Mouse (Mus musculus) forebrain, postnatal 0 days (tissue): ENCODE measurements around the gene Cdc37l1. TPM values are rescaled to one million over a fixed set of nuclear protein-coding genes. Genes with fewer than 3 reads are reported as not detected.

ENCODE experiments used
- ATAC-seq: fragments of 200-750 bp; cut with Nextera tagmentation; 2 replicates; pipeline ENCODE4 v1.8.0; 2017; ENCODE audit warnings: mild to moderate bottlenecking, moderate library complexity
- DNase-seq: peaks from one replicate; pipeline ENCODE4 v3.0.0-alpha.2; 2015
- H3K27ac ChIP-seq: fragments of 300-500 bp; sonication (generic); 2 replicates; pipeline ENCODE4 v1.5.1; 2014; ENCODE audit warnings: low read depth, mild to moderate bottlenecking, antibody characterized with exemption, low read length, moderate library complexity, mixed read lengths
- H3K27me3 ChIP-seq: fragments of 300-500 bp; sonication (generic); 2 replicates; pipeline ENCODE4 v1.6.1; 2014; ENCODE audit warnings: mild to moderate bottlenecking, low read length, mixed read lengths; ENCODE audit not compliant: insufficient read depth
- H3K36me3 ChIP-seq: fragments of 300-500 bp; sonication (generic); 2 replicates; pipeline ENCODE4 v1.6.1; 2014; ENCODE audit warnings: mild to moderate bottlenecking, moderate library complexity; ENCODE audit not compliant: insufficient read depth
- H3K4me1 ChIP-seq: fragments of 300-500 bp; sonication (generic); 2 replicates; pipeline ENCODE4 v1.6.1; 2014; ENCODE audit warnings: antibody characterized with exemption; ENCODE audit not compliant: insufficient read depth
- H3K4me2 ChIP-seq: fragments of 300-500 bp; sonication (generic); 2 replicates; pipeline ENCODE4 v1.6.1; 2014; ENCODE audit warnings: low read depth, mild to moderate bottlenecking, moderate library complexity
- H3K4me3 ChIP-seq: fragments of 300-500 bp; sonication (generic); 2 replicates; pipeline ENCODE4 v1.5.1; 2014; ENCODE audit warnings: low read depth, low read length, mixed read lengths
- H3K9ac ChIP-seq: fragments of 300-500 bp; sonication (generic); 2 replicates; pipeline ENCODE4 v1.6.1; 2014; ENCODE audit warnings: mild to moderate bottlenecking
- H3K9me3 ChIP-seq: fragments of 300-500 bp; sonication (generic); 2 replicates; pipeline ENCODE4 v1.6.1; 2016; ENCODE audit warnings: low read length
- CTCF ChIP-seq: sonication (generic); IDR thresholded peaks from 2 replicates; pipeline ENCODE4 v1.5.1; 2016; ENCODE audit warnings: antibody characterized with exemption, control low read depth, low read depth
- WGBS: fragments of 180-500 bp; shearing (Covaris S2); extraction: QIAGEN DNeasy Blood & Tissue Kit; methylation state at CpG from one replicate; pipeline ENCODE4 v1.1.7; 2014; 5-methylcytosine and 5-hydroxymethylcytosine counted together
- polyA plus RNA-seq: library from polyadenylated mRNA; unstranded; fragments of >200 nt; fragmentation: Nextera tagmentation; extraction: Ambion mirVana; gene quantifications from 2 replicates; pipeline ENCODE4 v1.2.1, GENCODE M21; 2015
- total RNA-seq: library from RNA; depleted of rRNA; stranded (reverse); fragments of >200 nt; gene quantifications from 2 replicates; pipeline ENCODE4 v1.2.3, GENCODE M21; 2014

Cdc37l1 gene
- total and polyA plus RNA-seq, 2 experiments from 2014 or later = 30.7 to 78.9 TPM

DNA sequence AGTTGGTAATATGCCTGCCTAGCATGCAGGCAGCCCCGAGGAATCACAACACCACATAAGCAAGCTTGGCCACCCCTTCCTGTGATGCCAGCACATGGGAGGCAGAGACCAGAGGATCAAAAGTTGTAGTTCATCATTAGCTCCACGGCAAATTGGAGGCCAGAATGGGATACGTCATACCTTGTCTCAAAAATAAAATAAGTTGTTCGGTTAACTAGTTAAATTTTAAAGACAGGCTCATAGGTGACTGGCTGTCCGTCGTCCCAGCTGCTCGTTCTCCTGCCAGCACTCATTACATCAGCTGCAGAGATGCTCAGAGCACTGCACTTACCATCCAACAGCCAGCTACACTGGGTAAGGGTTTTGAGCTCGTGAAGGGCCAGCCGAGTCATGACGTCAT is 47.4 kb downstream of the Cdc37l1 start:
- H3K27me3 ChIP-seq = no peaks in the 10 kb centered on the region
- no peaks in the 10 kb centered on the region for H3K4me1 ChIP-seq
- DNase-seq (no peak), ATAC-seq (no peak)
- no peak overlapping the region for H3K4me3 ChIP-seq
- H3K9ac ChIP-seq = no peak overlapping the region
- H3K36me3 ChIP-seq = peaks cover 12% of the 10 kb centered on the region; the same call in 1 of the 2 replicates
- no peak for TF ChIP-seq CTCF
- H3K27ac ChIP-seq = no peak overlapping the region
- H3K4me2 ChIP-seq = no peak overlapping the region
- H3K9me3 ChIP-seq = no peaks in the 10 kb centered on the region
- WGBS = 86% methylated on average over 10 of the region's 10 CpGs

DNA sequence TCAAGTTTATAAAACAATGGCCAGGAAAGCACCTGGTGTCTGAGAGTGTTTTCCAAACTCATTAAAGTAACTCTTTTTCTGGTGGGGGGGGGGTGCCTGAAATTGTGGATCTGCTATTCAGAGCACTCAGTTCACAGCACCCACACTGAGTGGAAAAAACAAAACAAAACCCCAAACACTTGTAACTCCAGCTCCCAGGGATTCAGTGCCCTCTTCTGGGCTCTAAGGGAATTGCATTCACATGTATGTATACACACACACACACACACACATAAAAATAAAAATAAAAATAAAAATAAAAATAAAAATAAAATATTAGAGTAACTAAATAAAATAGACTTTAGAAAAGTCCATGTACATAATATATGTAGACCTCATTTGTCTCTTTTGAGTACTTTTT is 49.2 kb downstream of the Cdc37l1 start:
- no peak for DNase-seq
- H3K9me3 ChIP-seq = no peaks in the 10 kb centered on the region
- no peak overlapping the region for H3K27ac ChIP-seq
- no peak overlapping the region for H3K4me2 ChIP-seq
- TF ChIP-seq CTCF = no peak
- H3K4me1 ChIP-seq = peaks cover 4% of the 10 kb centered on the region; the same call in 1 of the 2 replicates
- no peaks in the 10 kb centered on the region for H3K27me3 ChIP-seq
- no peak overlapping the region for H3K4me3 ChIP-seq
- H3K36me3 ChIP-seq = peaks cover 9% of the 10 kb centered on the region; the same call in 1 of the 2 replicates
- no peak overlapping the region for H3K9ac ChIP-seq
- no peak for ATAC-seq

DNA sequence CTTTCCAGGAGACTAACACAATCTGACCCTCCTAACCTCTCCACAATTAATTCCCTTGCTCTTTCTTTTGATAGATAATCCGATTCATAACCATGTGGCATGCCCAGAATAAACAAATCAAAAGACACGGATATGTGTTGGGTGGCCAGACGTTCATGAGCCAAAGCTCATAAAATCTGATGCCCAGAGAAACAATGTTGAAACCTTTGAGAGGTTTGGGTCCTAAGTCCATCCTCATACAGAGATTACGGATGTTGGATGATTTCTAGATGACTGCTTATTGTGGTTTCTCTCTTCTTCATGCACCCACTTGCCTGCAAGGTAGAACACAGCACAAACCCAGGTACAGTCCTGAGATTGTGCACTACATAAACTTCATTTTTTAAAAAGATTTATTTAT is 50.1 kb downstream of the Cdc37l1 start:
- no peak for DNase-seq

DNA sequence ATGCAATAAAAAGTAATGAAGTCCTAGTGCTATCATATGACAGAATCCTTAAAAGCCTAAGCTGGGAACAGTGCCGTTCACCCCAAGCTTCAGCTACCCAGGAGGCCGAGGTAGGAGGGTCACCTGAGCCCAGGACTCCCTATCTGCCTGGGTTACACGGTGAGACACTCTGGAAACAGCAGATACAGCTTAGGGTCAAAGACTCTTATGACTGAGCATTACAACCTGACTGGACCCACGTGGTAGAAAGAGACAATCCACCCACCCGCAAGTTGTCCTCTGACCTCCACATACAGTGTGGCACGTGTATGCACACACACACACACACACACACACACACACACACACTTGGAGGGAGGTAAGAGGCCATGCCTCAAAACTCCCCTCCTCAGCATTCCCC is 52.0 kb downstream of the Cdc37l1 start:
- Histone ChIP-seq H3K27ac (no peak overlapping the region), H3K9ac (no peak overlapping the region), H3K9me3 (no peaks in the 10 kb centered on the region), H3K4me3 (no peak overlapping the region), H3K36me3 (peaks cover 3% of the 10 kb centered on the region; the same call in 1 of the 2 replicates), H3K4me2 (no peak overlapping the region), H3K4me1 (peaks cover 10% of the 10 kb centered on the region; the same call in 1 of the 2 replicates), H3K27me3 (no peaks in the 10 kb centered on the region)
- 87% methylated on average over 6 of the region's 6 CpGs for WGBS
- no peak for TF ChIP-seq CTCF
- DNase-seq (no peak), ATAC-seq (no peak)

More for the DNA sequence above, 50.1 kb downstream of the Cdc37l1 start:
- no peak overlapping the region for H3K4me2 ChIP-seq
- no peak overlapping the region for H3K9ac ChIP-seq
- peaks cover 10% of the 10 kb centered on the region; the same call in 1 of the 2 replicates for H3K4me1 ChIP-seq
- H3K27ac ChIP-seq = no peak overlapping the region
- no peaks in the 10 kb centered on the region for H3K27me3 ChIP-seq
- WGBS = 92% methylated on average over 4 of the region's 4 CpGs
- H3K36me3 ChIP-seq = peaks cover 9% of the 10 kb centered on the region; the same call in 1 of the 2 replicates
- H3K4me3 ChIP-seq = no peak overlapping the region
- ATAC-seq = no peak
- H3K9me3 ChIP-seq = no peaks in the 10 kb centered on the region
- TF ChIP-seq CTCF = no peak

DNA sequence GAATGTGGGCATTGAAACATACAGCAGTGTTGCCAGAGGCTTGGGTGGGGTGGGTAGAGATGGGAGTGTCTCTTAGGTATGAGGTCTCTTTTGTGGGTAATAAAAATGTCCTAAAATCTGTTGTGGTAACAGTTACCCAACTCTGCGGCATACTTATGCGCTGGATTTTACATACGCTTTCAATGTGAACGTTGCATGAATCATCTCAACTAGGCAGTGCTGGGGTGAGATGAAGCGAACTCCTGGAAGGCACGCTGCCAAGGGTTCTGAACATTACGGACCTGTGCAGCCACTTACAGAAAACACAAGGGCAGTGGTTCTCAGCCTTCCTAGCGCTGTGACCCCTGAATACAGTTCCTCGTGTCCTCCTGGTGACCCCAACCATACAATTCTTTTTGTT is 52.5 kb downstream of the Cdc37l1 start:
- Histone ChIP-seq H3K4me1 (peaks cover 10% of the 10 kb centered on the region; the same call in 1 of the 2 replicates), H3K4me3 (no peak overlapping the region), H3K4me2 (no peak overlapping the region), H3K9ac (no peak overlapping the region), H3K36me3 (no peaks in the 10 kb centered on the region), H3K27me3 (no peaks in the 10 kb centered on the region), H3K27ac (no peak overlapping the region), H3K9me3 (no peaks in the 10 kb centered on the region)
- no peak for TF ChIP-seq CTCF
- ATAC-seq (no peak), DNase-seq (no peak)
- 85% methylated on average over 9 of the region's 9 CpGs for WGBS

DNA sequence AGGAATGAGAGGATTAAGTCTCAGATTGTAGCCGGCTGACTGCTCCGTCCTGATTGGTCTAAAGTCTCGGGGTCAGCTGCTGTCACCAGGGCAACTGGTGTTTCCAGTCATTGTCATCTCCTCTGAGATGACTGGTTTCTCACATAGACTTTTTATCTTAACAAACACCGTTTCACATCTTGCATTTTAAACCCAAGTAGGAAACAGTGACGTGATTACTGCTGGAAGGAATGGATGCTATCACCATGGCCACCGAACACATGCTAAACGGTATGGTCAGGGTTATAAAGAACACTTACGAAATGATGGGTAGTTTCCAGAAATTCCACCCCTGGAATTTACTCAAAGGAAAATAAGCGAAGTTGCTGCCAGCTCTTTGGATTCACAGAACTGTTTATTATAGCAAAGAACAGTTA is 54.2 kb downstream of the Cdc37l1 start:
- DNase-seq (peak; percentile 35), ATAC-seq (no peak)
- H3K36me3 ChIP-seq = no peaks in the 10 kb centered on the region
- TF ChIP-seq CTCF = no peak
- 0 out of 2 replicates have a peak overlapping the region, but pooled peaks have one; percentile 10 for H3K9ac ChIP-seq
- 6% methylated on average over 9 of the region's 9 CpGs for WGBS
- H3K27ac ChIP-seq = no peak overlapping the region
- H3K4me2 ChIP-seq = peak overlapping the region; percentile 10; the same call in 1 of the 2 replicates
- H3K4me1 ChIP-seq = peaks cover 10% of the 10 kb centered on the region; the same call in 1 of the 2 replicates
- no peaks in the 10 kb centered on the region for H3K27me3 ChIP-seq
- no peak overlapping the region for H3K4me3 ChIP-seq
- H3K9me3 ChIP-seq = no peaks in the 10 kb centered on the region

DNA sequence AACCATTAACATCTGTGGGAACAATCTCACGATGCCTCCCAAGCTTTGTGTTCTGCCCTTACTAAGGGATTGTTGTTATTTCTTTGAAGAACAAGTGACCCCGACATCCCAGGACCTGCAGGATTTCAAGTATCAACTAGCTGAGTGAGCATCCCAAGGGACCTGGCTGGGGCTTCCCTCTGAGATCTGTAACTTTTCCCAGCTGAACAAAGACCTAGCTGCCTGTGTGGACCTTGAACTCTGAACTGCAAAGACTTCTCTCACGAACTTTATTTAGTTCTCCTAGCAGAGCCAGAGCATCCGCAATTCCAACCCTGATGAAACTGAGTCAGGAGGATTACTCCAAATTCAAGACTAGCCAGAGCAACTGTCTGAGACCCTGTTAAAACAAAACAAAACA is 55.2 kb downstream of the Cdc37l1 start:
- ATAC-seq (no peak), DNase-seq (no peak)
- Histone ChIP-seq H3K4me1 (peaks cover 10% of the 10 kb centered on the region; the same call in 1 of the 2 replicates), H3K9me3 (no peaks in the 10 kb centered on the region), H3K4me3 (no peak overlapping the region), H3K27me3 (no peaks in the 10 kb centered on the region), H3K27ac (no peak overlapping the region), H3K36me3 (no peaks in the 10 kb centered on the region), H3K9ac (no peak overlapping the region), H3K4me2 (no peak overlapping the region)
- TF ChIP-seq CTCF = no peak
- WGBS = 49% methylated on average over 4 of the region's 4 CpGs
